In the genomic region with DNA sequence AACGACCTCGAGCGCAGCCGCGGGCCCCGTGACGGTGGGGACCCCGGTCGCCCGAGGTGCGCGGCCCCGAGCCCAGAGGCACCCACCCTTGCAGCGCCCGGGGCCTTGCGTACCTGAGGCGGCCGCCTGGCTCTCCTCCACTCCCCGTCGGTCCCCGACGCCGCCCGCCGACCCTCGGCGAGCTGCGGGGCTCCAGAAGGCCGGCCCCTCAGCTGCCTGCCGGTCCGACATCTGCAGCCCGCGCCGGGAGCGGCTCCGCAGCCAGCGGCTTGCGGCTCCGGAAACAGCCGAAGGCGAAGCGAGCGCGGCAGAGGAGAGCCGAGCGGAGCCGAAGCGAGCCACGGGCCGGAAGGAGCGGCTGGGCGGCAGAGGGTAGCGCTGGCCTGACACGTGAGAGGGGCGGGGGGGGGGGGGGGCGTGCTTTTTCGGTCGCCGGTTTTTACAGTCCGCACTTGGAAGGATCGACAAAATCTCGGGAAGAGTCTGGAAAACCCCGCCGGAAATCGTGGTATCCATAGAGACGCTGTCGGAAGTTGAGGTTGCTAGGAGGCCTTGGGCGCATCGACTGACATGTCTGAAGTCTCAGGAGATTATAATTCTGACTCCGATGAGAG, we compare ENCODE assay signal across 8 mouse cellular contexts. TPM values are rescaled to one million over a fixed set of nuclear protein-coding genes. Genes with fewer than 3 reads are reported as not detected.
DNase-seq lines count a peak whose midpoint lies in the region; ATAC-seq lines count a peak whose summit lies in the region.

A gene (minus strand): TSS at position 482 of the 614 bp plus-strand sequence.

- peak; percentile 85 for DNase-seq in CD4-positive helper T cell, adult 2 months (ENCODE audit: low read depth, low spot score)
- DNase-seq in brain, adult 2 months (ENCODE audit: low read depth, low spot score): peak; percentile 94
- DNase-seq in fibroblast of lung, adult 2 months (ENCODE audit: low read depth): peak; percentile 63
- DNase-seq in kidney, postnatal 14 days: peak; percentile 89
- peak; percentile 81 for DNase-seq in naive thymus-derived CD4-positive, alpha-beta T cell, adult 2 months (ENCODE audit: low read depth)
- DNase-seq in splenic B cell, adult 2 months (ENCODE audit: low read depth, low spot score): peak; percentile 86

- H3K9ac ChIP-seq in heart, embryonic 14.5 days (ENCODE audit: low read length): peak within 1 kb of the TSS; percentile 83
- peak within 1 kb of the TSS; percentile 79 for H3K9ac ChIP-seq in liver, embryonic 12.5 days

- H3K9me3 ChIP-seq in heart, embryonic 14.5 days (ENCODE audit: control insufficient read depth, low read length): no peaks in the 10 kb centered on the region
- no peaks in the 10 kb centered on the region for H3K9me3 ChIP-seq in liver, embryonic 12.5 days (replicated peaks)

- peaks cover 0 to 7% of the 10 kb centered on the region in 2 experiments; a peak in 3 of 4 replicates for H3K4me1 ChIP-seq in heart, embryonic 14.5 days (ENCODE audit: control insufficient read depth in 2 of 2, insufficient read depth in 2 of 2, low read length in 2 of 2)
- H3K4me1 ChIP-seq in liver, embryonic 12.5 days: peaks cover 23% of the 10 kb centered on the region; the same call in 1 of the 2 replicates

- under 1% methylated on average over 46 of the region's 70 CpGs for WGBS in heart, embryonic 14.5 days
- under 1% methylated on average over 61 of the region's 70 CpGs for WGBS in liver, embryonic 12.5 days (ENCODE audit: insufficient replicate concordance)

- no peak within 1 kb of the TSS for H3K27ac ChIP-seq in heart, embryonic 14.5 days (replicated peaks in 1 of 2; ENCODE audit: control insufficient read depth in 1 of 2, insufficient read depth in 1 of 2, low read depth in 2 of 2, low read length in 2 of 2)
- H3K27ac ChIP-seq in liver, embryonic 12.5 days: no peak within 1 kb of the TSS

- ATAC-seq in heart, embryonic 14.5 days (ENCODE audit: insufficient number of reproducible peaks, insufficient read depth, low FRiP score, low read depth): peak; percentile 85
- ATAC-seq in liver, embryonic 12.5 days: peak; percentile 83

- peak within 1 kb of the TSS; percentile 64 for H3K4me2 ChIP-seq in heart, embryonic 14.5 days (ENCODE audit: low read length)
- H3K4me2 ChIP-seq in liver, embryonic 12.5 days: peak within 1 kb of the TSS; percentile 98

- peak within 1 kb of the TSS; percentile 67 to 80 for H3K4me3 ChIP-seq in heart, embryonic 14.5 days (ENCODE audit: control insufficient read depth in 1 of 2, insufficient read depth in 1 of 2, low read depth in 1 of 2, low read length in 2 of 2)
- peak within 1 kb of the TSS; percentile 79 for H3K4me3 ChIP-seq in liver, embryonic 12.5 days

- H3K36me3 ChIP-seq in heart, embryonic 14.5 days (ENCODE audit: control insufficient read depth, insufficient read depth, low read length): no peaks in the 10 kb centered on the region
- H3K36me3 ChIP-seq in liver, embryonic 12.5 days: no peaks in the 10 kb centered on the region
- no peaks in the 10 kb centered on the region for H3K36me3 ChIP-seq in splenic B cell, adult 2 months (ENCODE audit: control insufficient read depth, insufficient read depth, low read length, poor library complexity, severe bottlenecking)

- no peaks in the 10 kb centered on the region for H3K27me3 ChIP-seq in heart, embryonic 14.5 days (ENCODE audit: control insufficient read depth, insufficient read depth, low read length)
- peaks cover 30% of the 10 kb centered on the region for H3K27me3 ChIP-seq in liver, embryonic 12.5 days (replicated peaks)
- no peaks in the 10 kb centered on the region for H3K27me3 ChIP-seq in splenic B cell, adult 2 months (ENCODE audit: control insufficient read depth, insufficient read depth, low read length, poor library complexity, severe bottlenecking)

RNA-seq across cellular contexts. Expression of the gene that starts here (rescaled TPM):
- polyA plus RNA-seq in heart, embryonic 14.5 days (2014; fragmentation: Nextera tagmentation; extraction: Ambion mirVana): 1.8 and 2.5 TPM in 2 replicates
- polyA plus RNA-seq in liver, embryonic 12.5 days (2016; fragmentation: Nextera tagmentation; extraction: Ambion mirVana): 1.3 and 1.4 TPM in 2 replicates
